Mouse (Mus musculus) neural tube, postnatal 0 days (tissue): ENCODE measurements around the gene Tpst2. TPM values are rescaled to one million over a fixed set of nuclear protein-coding genes. Genes with fewer than 3 reads are reported as not detected.

Experiments used
- polyA plus RNA-seq: library from polyadenylated mRNA; unstranded; fragments of >200 nt; fragmentation: Nextera tagmentation; extraction: Ambion mirVana; gene quantifications from 2 replicates; pipeline ENCODE4 v1.2.1, GENCODE M21; 2015

Tpst2 gene
- polyA plus RNA-seq: 34.1 and 37.2 TPM in 2 replicates

DNA sequence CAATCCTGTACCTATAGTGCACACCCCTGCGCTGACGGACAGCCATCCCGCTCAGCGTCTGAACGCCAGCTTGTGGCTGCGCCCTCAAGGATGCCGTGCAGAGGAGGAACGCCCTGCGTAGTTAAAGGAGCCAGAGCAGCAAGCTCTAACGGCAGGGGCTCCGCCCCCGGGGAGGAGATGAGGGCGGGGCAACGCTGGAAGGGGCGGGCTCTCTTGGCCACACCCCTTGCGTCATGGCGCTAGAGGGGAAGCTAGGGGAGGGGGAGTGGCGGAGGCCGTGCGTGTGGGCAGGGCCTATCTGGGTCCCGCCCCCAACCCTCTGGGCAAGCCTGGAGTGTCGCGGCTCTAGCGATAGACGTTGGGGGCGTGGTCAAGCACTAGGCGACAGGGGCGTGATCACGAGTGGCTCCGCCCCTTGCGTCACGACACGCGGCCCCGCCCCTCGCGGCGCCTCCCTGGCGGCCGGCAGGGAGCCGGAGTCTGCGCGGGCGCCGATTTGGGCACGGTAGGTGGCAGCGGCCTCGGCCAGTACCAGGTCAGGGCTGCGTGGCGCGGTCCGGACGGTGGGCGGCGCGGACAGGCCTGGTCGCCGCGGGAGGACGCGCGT, at the start of gene Tpst2:
Tpst2 (plus strand) TSS at position 425 of the 607 bp plus-strand sequence.

DNA sequence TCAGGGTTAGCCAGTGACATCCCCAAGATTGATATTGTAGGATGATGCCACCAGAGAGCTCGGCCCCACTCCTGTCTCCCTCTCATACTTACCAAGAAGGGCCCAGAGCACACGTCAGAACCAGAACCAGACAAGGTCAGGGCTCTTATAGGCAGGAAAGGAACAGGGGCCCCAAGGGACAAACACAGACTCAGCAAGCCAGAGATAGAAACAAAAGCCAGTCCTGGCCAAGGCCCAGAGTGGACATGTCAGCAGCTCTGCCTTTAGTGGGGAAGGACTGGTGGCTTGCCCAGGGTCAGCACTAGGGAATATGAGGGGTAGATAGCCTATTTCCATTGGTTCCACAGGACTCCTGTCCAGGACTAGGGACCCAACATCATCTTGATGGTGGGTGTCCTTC, 24.1 kb upstream of the Tpst2 start, which contains the start of gene Cryba4:
Cryba4 (minus strand) TSS at position 119 of the 400 bp plus-strand sequence.

DNA sequence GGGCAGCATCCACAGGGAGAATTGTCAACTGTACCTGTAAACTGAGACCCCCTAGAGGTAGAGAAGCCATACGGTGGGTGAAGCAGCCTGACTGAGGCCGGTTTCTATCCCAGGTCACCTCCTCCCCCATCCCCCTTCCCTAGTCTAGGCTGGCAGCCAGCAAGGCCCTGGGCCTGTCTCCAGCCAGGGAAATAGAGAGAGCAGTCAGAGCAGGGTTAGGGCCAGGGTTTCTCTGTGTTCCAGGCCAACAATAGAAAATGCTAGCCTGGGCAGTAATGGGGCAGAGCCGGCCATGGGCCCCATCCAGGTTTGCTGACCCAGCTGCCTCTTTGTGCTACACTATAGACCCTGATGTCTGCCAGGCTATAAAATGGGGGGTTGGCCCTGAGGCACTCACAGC, 21.1 kb upstream of the Tpst2 start, which contains the start of gene Crybb1:
Crybb1 (plus strand) TSS at position 390 of the 400 bp plus-strand sequence.

DNA sequence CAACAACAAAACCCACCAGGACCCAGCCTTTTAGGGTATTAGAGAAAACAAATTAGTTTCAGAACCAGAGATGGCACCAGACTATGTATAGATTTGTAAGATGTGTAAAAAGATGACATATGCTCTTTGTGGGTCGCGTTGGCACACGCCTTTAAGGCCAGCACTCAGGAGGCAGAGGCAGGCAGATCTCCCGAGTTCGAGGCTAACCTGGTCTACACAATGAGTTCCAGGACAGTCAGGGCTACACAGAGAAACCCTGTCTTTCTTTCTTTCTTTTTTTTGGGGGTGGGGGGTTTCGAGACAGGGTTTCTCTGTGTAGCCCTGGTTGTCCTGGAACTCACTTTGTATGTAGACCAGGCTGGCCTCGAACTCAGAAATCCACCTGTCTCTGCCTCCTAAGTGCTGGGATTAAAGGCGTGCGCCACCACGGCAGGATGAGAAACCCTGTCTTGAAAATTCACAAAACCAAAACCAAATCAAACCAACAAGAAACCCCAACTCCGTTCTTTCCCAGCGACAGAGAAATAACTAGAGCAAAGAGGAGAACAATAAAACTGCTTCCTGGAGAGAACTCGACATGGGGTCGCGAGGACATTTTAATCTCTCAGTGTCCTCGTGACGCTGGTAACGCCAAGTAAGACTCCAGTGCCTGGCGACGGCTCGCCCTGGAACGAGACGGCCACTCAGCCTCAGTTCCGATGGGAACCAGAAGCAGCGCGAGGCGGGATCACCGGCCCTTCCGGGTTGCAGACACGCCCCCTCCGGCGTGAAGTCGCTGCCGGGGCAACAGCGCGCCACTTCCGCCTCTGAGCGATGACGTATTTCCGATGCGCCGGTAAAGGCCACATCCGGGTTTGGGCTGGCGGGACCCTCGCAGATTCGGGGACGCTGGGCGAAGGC, 49.3 kb downstream of the Tpst2 start, which contains the start of gene Tfip11:
Tfip11 (plus strand) TSS at position 813 of the 900 bp plus-strand sequence.

DNA sequence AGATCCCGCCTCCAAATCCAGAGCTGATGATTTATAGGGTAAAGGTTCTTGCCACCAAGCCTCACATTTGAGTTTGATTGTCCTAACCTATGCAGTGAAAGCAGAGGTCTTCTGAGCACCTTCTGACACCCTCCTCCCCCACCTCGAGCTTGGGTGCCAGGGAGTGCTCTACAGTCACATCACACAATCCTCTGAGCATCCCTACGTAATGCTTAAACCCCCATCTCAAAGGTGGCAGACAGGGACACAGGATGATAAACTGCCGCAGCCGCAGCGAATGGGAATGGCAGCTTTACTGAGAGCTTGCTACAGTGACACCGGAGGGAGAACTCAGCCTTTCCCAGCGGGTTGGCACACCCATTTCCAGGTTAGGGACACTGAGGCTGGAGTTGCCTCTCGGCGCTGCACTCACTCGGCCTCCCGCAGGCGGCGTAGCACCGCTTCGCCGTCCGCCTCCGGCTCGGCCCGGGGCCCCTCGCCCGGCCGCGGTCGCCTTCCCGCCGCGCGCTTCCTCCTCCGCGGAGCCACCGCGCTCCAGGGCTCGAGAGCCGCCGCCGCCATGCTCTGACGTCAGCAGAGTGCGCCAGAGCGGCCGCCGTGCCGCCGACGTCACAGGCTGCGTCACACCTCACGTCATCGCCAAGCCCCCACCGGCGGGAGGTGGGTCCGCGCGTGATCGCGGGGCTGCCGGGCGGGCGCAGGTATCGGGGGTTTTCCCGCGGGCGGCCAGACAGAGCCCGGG, 66.1 kb downstream of the Tpst2 start, which contains the start of the genes Srrd and Hps4:
Srrd (minus strand) TSS at position 578 of the 742 bp plus-strand sequence.
Hps4 (plus strand) TSS at position 621 of the 742 bp plus-strand sequence.

DNA sequence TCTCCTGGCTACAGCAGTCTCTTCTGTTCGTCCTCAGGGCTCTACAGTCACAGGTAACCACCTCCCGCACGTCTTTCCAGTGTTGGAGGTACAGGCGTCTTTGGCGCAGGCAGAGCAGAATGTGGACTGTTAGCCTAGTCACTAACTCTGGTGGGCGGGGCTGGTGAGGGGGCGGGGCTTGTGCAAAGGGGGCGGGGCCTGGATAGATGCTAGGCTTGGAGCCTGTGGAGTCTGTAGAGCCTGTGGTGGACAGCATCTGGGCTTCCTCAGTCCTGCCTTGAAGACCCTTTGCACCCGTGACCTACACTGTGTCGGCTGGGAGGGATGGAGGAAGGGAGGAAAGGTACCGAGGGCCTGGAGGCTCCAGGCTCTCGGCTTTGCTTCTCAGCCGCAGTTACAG, 79.4 kb downstream of the Tpst2 start, which contains the start of gene Gm6583:
Gm6583 (minus strand) TSS at position 124 of the 400 bp plus-strand sequence.

Other genes with a start within 250 kb of the Tpst2 start
- gene Cryba4, start 24.2 kb upstream of the Tpst2 start, polyA plus RNA-seq: 3.5 and 4.4 TPM in 2 replicates
- 17.8 and 19.0 TPM in 2 replicates for gene Crybb1, start 20.9 kb upstream of the Tpst2 start, polyA plus RNA-seq
- 20.7 and 22.0 TPM in 2 replicates for gene Tfip11, start 49.7 kb downstream of the Tpst2 start, polyA plus RNA-seq
- 60.9 and 66.8 TPM in 2 replicates for gene Srrd, start 66.3 kb downstream of the Tpst2 start, polyA plus RNA-seq
- gene Hps4, start 66.4 kb downstream of the Tpst2 start, polyA plus RNA-seq: 30.9 and 31.9 TPM in 2 replicates
- gene Gm6583, start 79.3 kb downstream of the Tpst2 start, polyA plus RNA-seq: 0.13 and 0.17 TPM in 2 replicates
- gene Asphd2, start 118.2 kb downstream of the Tpst2 start, polyA plus RNA-seq: 103 and 116 TPM in 2 replicates
- gene Gm6588, start 172.7 kb downstream of the Tpst2 start, polyA plus RNA-seq: 0.37 and 0.96 TPM in 2 replicates